Mouse (Mus musculus) forebrain, embryonic 13.5 days (tissue): ENCODE measurements around the gene Aurkc. TPM values are rescaled to one million over a fixed set of nuclear protein-coding genes. Genes with fewer than 3 reads are reported as not detected.
"Not testable (repeated sequence)": the region's sequence is repeated elsewhere in the genome, so short reads cannot be mapped to it uniquely, and the experiment has no call there.

Experiments used
- ATAC-seq: fragments of 200-750 bp; cut with Nextera tagmentation; 2 replicates; pipeline ENCODE4 v1.8.0; 2017
- H3K27ac ChIP-seq: fragments of 300-500 bp; sonication (generic); 2 replicates; pipeline ENCODE4 v1.5.1; 2015; ENCODE audit warnings: inconsistent platforms, mild to moderate bottlenecking, moderate library complexity
- H3K27me3 ChIP-seq: fragments of 300-500 bp; sonication (generic); 2 replicates; pipeline ENCODE4 v1.6.1; 2015; ENCODE audit warnings: mild to moderate bottlenecking, inconsistent platforms
- H3K36me3 ChIP-seq: fragments of 300-500 bp; sonication (generic); 2 replicates; pipeline ENCODE4 v1.6.1; 2015; ENCODE audit warnings: mild to moderate bottlenecking, inconsistent platforms; ENCODE audit not compliant: poor library complexity, severe bottlenecking
- H3K4me1 ChIP-seq: fragments of 300-500 bp; sonication (generic); 2 replicates; pipeline ENCODE4 v1.6.1; 2015; ENCODE audit warnings: inconsistent platforms
- H3K4me2 ChIP-seq: fragments of 300-500 bp; sonication (generic); 2 replicates; pipeline ENCODE4 v1.6.1; 2015; ENCODE audit warnings: inconsistent platforms, mild to moderate bottlenecking, moderate library complexity
- H3K4me3 ChIP-seq: fragments of 300-500 bp; sonication (generic); 2 replicates; pipeline ENCODE4 v1.5.1; 2015; ENCODE audit warnings: mild to moderate bottlenecking, inconsistent platforms
- H3K9ac ChIP-seq: fragments of 300-500 bp; sonication (generic); 2 replicates; pipeline ENCODE4 v1.6.1; 2015; ENCODE audit warnings: mild to moderate bottlenecking, inconsistent platforms
- H3K9me3 ChIP-seq: fragments of 300-500 bp; sonication (generic); replicated peaks from 2 replicates; pipeline ENCODE4 v1.6.1; 2016; ENCODE audit warnings: inconsistent platforms
- WGBS: fragments of 180-500 bp; shearing (Covaris S2); methylation state at CpG from one replicate; pipeline ENCODE4 v1.1.7; 2015; 5-methylcytosine and 5-hydroxymethylcytosine counted together
- polyA plus RNA-seq: library from polyadenylated mRNA; unstranded; fragments of >200 nt; fragmentation: Nextera tagmentation; extraction: Ambion mirVana; gene quantifications from 2 replicates; pipeline ENCODE4 v1.2.1, GENCODE M21; 2015

Aurkc gene
- not detected in 2 replicates for polyA plus RNA-seq

DNA sequence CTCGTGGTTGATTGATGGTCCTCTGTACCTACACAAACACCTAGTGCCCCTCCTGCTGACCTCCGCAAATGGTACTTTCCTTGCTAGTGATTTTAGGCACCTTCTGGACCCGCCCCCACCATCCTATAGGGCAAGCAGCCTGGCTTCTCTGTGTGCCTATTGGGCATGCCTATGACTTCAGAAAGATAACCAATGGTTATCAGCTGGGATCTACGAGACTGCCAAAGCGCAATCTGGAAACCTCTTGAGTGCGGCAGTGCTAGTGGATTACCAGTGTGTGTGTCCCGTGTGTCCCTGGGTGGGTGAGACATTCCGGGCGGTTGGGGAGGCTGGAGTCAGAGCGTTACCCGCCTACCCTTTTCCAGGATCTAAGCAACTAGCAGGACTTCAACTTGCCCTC lies at the start of gene Aurkc:
Gene Aurkc (plus strand): TSS at position 50 of the 400 bp plus-strand sequence.
- not testable (repeated sequence) for ATAC-seq, H3K27ac ChIP-seq, H3K27me3 ChIP-seq, H3K4me2 ChIP-seq, H3K4me3 ChIP-seq, H3K9me3 ChIP-seq, H3K9ac ChIP-seq, H3K4me1 ChIP-seq, H3K36me3 ChIP-seq
- 88% methylated on average over 11 of the region's 11 CpGs for WGBS

DNA sequence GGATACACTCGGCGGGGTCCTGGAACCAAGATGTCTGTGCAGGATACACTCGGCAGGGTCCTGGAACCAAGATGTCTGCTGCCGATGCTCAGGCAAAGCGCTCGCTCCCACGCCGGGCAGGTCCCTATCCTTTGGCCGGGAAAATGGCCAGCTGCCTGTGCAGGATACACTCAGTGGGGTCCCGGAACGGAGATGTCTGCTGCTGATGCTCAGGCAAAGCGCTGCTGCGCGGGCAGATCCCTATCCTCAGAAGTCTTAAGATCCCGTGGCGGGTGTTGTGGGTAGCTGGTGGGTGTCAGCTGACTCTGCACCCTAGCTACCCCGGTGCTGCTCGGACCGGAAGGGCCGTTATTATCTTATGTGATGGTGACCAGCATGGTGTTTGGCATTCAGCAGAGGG lies 47.0 kb upstream of the Aurkc start:
- ATAC-seq, H3K27me3 ChIP-seq, H3K4me2 ChIP-seq, H3K9ac ChIP-seq, H3K27ac ChIP-seq, H3K36me3 ChIP-seq, H3K4me1 ChIP-seq, H3K4me3 ChIP-seq, H3K9me3 ChIP-seq: not testable (repeated sequence)
- 95% methylated on average over 20 of the region's 20 CpGs for WGBS

DNA sequence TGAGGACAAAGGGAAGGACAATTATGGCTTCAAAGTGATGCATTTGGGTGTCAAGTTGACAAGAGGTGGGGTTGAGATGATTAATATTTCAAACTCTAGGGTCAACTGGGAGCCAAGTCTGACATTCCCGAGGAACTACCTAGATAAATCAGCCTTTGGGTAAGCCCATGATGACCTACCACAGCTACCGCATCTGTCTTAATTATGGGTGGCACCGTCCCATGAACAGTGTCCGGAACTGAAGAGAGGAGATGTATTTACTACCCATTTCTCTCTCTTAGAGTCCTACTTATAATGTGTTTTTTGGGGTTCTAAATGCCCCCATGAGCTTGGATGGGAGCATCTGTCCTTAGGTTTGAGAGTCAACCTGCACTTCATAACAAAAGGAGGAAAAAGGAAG lies 38.5 kb upstream of the Aurkc start:
- Histone ChIP-seq H3K4me2 (no peak overlapping the region), H3K9me3 (no peaks in the 10 kb centered on the region)
- no peak for ATAC-seq

DNA sequence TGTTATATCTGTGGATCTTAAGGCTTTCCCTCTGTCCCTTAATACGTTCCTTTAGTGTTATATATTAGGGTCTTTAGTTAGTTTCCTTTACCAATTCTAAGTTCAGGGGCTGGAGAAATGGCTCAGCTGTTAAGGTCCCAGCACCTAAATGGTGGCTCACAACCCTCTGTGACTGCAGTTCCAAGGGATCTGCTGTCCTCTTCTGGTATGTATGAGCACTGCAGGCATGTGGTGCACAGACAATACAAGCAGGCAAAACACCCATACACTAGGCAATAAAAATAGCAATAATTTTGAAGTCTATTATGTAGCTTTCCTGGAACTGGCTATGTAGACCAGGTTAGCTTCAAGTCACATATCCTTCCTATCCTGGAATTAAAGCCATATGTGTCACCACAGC lies 36.5 kb upstream of the Aurkc start:
- Histone ChIP-seq H3K27ac (no peak overlapping the region), H3K4me3 (no peak overlapping the region), H3K27me3 (no peaks in the 10 kb centered on the region), H3K36me3 (peaks cover 3% of the 10 kb centered on the region; the same call in 1 of the 2 replicates), H3K4me2 (no peak overlapping the region), H3K9me3 (no peaks in the 10 kb centered on the region), H3K9ac (no peak overlapping the region), H3K4me1 (no peaks in the 10 kb centered on the region)
- ATAC-seq, result no peak
- 89% methylated on average over 1 of the region's 1 CpGs for WGBS

More for the DNA sequence above, 38.5 kb upstream of the Aurkc start:
- 94% methylated on average over 4 of the region's 4 CpGs for WGBS
- Histone ChIP-seq H3K27me3 (no peaks in the 10 kb centered on the region), H3K4me3 (no peak overlapping the region), H3K27ac (no peak overlapping the region), H3K9ac (no peak overlapping the region), H3K36me3 (no peaks in the 10 kb centered on the region; the same call in 1 of the 2 replicates), H3K4me1 (no peaks in the 10 kb centered on the region)

DNA sequence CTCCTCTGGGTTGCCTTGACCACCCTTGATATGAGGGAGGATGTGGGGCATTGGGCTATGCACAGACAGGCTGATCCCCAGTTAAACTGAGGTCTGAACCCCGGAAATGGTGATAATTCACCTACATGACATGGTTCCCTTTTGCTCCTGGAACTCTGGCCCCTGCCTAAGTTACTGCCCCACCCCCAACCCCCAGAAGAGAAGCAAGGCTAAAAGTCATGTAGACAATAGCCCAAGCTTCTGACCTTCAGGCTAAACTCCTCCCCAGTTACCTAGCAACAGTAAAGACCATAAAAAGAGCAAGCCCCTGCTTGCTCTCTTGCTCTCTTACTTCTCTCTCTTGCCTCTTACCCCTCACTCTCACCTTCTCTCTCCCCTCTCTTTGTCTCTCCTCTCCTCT lies 21.5 kb upstream of the Aurkc start:
- H3K4me1 ChIP-seq, result no peaks in the 10 kb centered on the region
- H3K27ac ChIP-seq, result no peak overlapping the region
- no peak overlapping the region for H3K9ac ChIP-seq
- H3K9me3 ChIP-seq, result peaks cover 10% of the 10 kb centered on the region; the same call in 1 of the 2 replicates
- H3K27me3 ChIP-seq, result no peaks in the 10 kb centered on the region
- H3K4me3 ChIP-seq, result no peak overlapping the region
- no peak overlapping the region for H3K4me2 ChIP-seq
- no peaks in the 10 kb centered on the region for H3K36me3 ChIP-seq
- ATAC-seq, result no peak
- 100% methylated on average over 1 of the region's 1 CpGs for WGBS

DNA sequence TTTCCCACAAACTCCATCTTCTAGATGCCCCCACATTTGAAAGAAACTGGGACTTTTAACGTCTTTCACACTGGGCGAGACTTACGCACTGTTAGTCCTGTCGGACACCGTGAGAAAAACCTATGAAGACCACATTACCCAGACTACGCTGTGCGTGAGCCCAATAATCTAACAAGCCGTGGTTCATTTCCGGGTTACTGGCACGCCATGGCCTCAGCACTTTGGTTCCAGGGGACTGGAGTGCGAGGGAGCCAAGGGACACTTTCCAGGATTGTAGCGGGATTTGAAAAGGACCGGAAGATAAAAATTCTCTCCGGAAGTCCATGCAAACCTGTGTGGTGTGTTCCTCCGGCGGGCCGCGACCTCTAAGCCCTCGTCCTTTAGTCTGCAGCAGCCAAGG lies 18.2 kb upstream of the Aurkc start:
- 94% methylated on average over 19 of the region's 19 CpGs for WGBS
- H3K4me3 ChIP-seq, result no peak overlapping the region

DNA sequence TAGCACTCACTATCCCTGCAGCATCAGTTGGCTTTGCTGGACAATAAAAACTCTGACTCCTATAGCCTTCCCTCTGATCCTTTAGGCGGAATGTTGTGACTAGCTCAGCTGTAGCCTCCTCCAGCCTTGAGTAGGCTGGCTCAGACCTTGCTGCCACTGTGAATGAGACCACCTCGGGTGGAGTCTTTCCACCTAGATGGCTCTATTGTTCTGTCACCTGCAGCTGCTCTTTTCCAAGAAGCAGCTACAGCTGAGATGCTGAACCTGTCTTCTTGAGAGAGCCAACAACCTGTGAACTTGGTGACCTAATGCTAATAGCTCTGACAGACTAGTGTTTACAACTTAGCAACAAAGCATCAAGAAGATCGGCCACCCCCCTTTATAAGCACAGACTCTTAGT lies 3.8 kb downstream of the Aurkc start:
- H3K36me3 ChIP-seq, H3K27me3 ChIP-seq, H3K4me1 ChIP-seq, H3K27ac ChIP-seq, H3K9me3 ChIP-seq, H3K9ac ChIP-seq, H3K4me3 ChIP-seq, H3K4me2 ChIP-seq, ATAC-seq: not testable (repeated sequence)
- WGBS, result 55% methylated on average over 3 of the region's 3 CpGs

More for the DNA sequence above, 18.2 kb upstream of the Aurkc start:
- no peaks in the 10 kb centered on the region for H3K27me3 ChIP-seq
- no peak overlapping the region for H3K4me2 ChIP-seq
- no peaks in the 10 kb centered on the region for H3K36me3 ChIP-seq
- peaks cover 10% of the 10 kb centered on the region; the same call in 1 of the 2 replicates for H3K9me3 ChIP-seq
- no peak overlapping the region for H3K27ac ChIP-seq
- H3K4me1 ChIP-seq, result no peaks in the 10 kb centered on the region
- no peak overlapping the region for H3K9ac ChIP-seq
- ATAC-seq, result no peak

DNA sequence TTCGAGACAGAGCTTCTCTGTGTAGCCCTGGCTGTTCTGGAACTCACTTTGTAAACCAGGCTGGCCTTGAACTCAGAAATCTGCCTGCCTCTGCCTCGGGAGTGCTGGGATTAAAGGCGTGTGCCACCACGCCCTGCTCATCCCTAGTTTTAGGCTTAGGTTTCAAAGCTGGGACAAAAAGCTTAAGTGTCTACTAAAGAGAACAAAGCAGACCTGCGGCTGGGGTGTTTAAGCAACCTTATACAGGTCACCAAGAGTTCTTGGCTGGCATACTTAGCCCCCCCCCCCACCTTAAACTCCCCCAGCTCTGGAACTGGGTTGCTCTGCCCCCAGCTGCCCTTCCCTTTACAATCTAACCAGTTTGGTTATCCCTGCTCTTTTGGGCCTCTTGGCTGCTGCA lies 10.3 kb downstream of the Aurkc start:
- H3K27me3 ChIP-seq, H3K4me2 ChIP-seq, H3K36me3 ChIP-seq, H3K27ac ChIP-seq, H3K9ac ChIP-seq, H3K4me1 ChIP-seq, ATAC-seq, H3K4me3 ChIP-seq, H3K9me3 ChIP-seq: not testable (repeated sequence)
- 78% methylated on average over 5 of the region's 5 CpGs for WGBS

DNA sequence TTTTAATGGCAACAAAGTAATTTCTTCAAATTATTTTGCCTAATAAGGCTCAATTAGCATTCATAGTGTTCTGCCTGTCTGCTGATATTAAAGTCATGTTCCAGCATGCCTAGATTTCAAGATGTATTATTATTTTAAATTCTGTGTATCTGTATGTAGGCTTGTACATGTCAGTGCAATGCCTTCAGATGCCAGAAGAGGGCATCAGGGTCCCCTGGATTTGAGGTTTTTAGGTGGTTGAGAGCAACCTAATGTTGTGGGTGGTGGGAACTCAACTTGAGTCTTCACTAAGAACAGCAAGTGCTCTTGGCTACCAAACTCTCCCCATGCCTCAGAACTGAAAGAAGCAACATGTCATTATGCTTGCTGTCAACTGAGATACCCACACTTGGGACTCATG lies 32.3 kb downstream of the Aurkc start:
- Histone ChIP-seq H3K4me3 (no peak overlapping the region), H3K36me3 (no peaks in the 10 kb centered on the region), H3K27me3 (no peaks in the 10 kb centered on the region), H3K4me2 (no peak overlapping the region), H3K27ac (no peak overlapping the region), H3K9me3 (peaks cover 25% of the 10 kb centered on the region), H3K4me1 (no peaks in the 10 kb centered on the region), H3K9ac (no peak overlapping the region)
- ATAC-seq, result no peak

DNA sequence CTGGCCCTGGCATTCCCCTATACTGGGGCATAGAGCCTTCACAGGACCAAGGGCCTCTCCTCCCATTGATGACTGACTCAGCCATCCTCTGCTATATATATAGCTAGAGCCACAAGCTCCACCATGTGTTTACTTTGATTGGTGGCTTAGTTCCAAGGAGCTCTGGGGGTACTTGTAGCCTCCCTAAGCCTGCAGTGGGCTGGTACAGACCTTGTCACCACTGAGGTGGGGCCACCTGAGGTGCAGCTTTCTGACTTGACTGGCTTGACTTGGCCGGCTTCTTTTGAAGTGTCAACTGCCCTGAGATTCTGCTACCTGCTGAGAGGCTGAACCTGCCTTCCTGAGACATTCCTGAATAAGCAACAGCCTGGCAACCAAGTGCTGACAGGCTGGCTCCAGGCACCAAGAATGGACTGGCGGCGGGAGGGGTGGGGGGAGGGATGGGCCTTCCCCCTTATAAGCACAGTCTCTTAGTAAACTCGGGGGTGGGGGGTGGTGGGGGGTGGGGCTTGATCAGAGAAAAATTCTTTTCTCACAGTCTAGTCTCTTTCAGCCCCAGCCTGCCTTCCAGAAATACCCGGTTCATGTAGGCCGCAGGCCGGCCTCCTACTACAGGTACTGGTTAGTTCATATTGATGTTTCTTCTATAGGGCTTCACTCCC lies 54.7 kb downstream of the Aurkc start:
- H3K4me2 ChIP-seq, ATAC-seq, H3K4me3 ChIP-seq, H3K27ac ChIP-seq, H3K27me3 ChIP-seq, H3K36me3 ChIP-seq, H3K9ac ChIP-seq, H3K4me1 ChIP-seq, H3K9me3 ChIP-seq: not testable (repeated sequence)
- 52% methylated on average over 7 of the region's 7 CpGs for WGBS

Other genes starting within 250 kb of the Aurkc start
- gene Zfp954, start 126.2 kb downstream of the Aurkc start, polyA plus RNA-seq, result 21.0 and 22.6 TPM in 2 replicates
- gene Zfp773, start 141.5 kb downstream of the Aurkc start, polyA plus RNA-seq, result 14.3 and 14.8 TPM in 2 replicates
- gene Zfp418, start 176.0 kb downstream of the Aurkc start, polyA plus RNA-seq, result 3.6 and 4.0 TPM in 2 replicates
- gene Zfp772, start 214.7 kb downstream of the Aurkc start, polyA plus RNA-seq, result 8.9 and 10.3 TPM in 2 replicates